ENCODE assay signal across 30 mouse cellular contexts in the genomic region with DNA sequence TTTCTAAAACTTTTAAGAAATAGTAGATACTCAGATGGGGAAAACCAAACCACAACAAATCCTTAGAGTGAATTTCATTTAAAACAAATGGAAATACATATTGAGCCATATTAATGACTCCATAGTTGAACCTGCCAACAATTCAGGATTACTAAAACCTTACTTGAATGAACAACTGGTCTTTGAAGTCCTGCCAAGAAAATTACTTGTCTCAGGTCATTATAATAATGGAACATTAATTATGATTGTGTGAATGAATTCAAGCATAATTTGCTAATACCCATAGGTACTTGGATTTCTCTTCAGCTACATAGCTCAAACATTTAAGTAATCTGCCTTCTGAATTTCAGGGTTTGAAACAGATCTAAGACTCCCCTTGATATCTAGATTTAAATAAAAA.
DNase-seq lines count a peak whose midpoint lies in the region; ATAC-seq and TF ChIP-seq lines count a peak whose summit lies in the region.
"Had no signal": no experiment of that assay in that cellular context is flagged by ENCODE, and none has a peak within 500 bp of the region (broad histone marks: within the 10 kb centered on the region; RNA-seq: fewer than 3 reads in every experiment).

No protein-coding gene starts in this region.

- H3K36me3 ChIP-seq in forebrain, embryonic 14.5 days (ENCODE audit: control insufficient read depth, insufficient read depth, low read length) = no peaks in the 10 kb centered on the region
- H3K36me3 ChIP-seq in forebrain, embryonic 12.5 days (replicated peaks) = no peaks in the 10 kb centered on the region
- H3K36me3 ChIP-seq in midbrain, postnatal 0 days (ENCODE audit: insufficient read depth, low read length) = no peaks in the 10 kb centered on the region
- no peaks in the 10 kb centered on the region for H3K36me3 ChIP-seq in midbrain, embryonic 10.5 days
- H3K36me3 ChIP-seq: embryonic facial prominence, embryonic 12.5 days; forebrain, embryonic 10.5 days; forebrain, embryonic 15.5 days; G1E; heart, embryonic 12.5 days; heart, embryonic 15.5 days; hindbrain, embryonic 12.5 days; hindbrain, embryonic 15.5 days; intestine, embryonic 15.5 days had no signal

- H3K4me1 ChIP-seq in forebrain, embryonic 14.5 days (ENCODE audit: control insufficient read depth, insufficient read depth, low read length) = no peaks in the 10 kb centered on the region
- H3K4me1 ChIP-seq in forebrain, embryonic 12.5 days = no peaks in the 10 kb centered on the region
- no peaks in the 10 kb centered on the region for H3K4me1 ChIP-seq in midbrain, postnatal 0 days (ENCODE audit: insufficient read depth, low read length)
- H3K4me1 ChIP-seq in midbrain, embryonic 10.5 days = no peaks in the 10 kb centered on the region
- H3K4me1 ChIP-seq: embryonic facial prominence, embryonic 12.5 days; forebrain, embryonic 10.5 days; forebrain, embryonic 15.5 days; heart, embryonic 12.5 days; heart, embryonic 15.5 days; hindbrain, embryonic 12.5 days; hindbrain, embryonic 15.5 days; intestine, embryonic 15.5 days had no signal

- no peak for ATAC-seq in forebrain, embryonic 14.5 days
- no peak for ATAC-seq in forebrain, embryonic 12.5 days (ENCODE audit: low FRiP score)
- ATAC-seq in midbrain, postnatal 0 days (ENCODE audit: low FRiP score) = no peak
- ATAC-seq: forebrain, embryonic 15.5 days; intestine, embryonic 15.5 days had no signal

- H3K9me3 ChIP-seq in forebrain, embryonic 14.5 days (replicated peaks; ENCODE audit: control insufficient read depth, low read length) = no peaks in the 10 kb centered on the region
- H3K9me3 ChIP-seq in forebrain, embryonic 12.5 days = no peaks in the 10 kb centered on the region
- H3K9me3 ChIP-seq in midbrain, postnatal 0 days (ENCODE audit: low read length) = no peaks in the 10 kb centered on the region
- no peaks in the 10 kb centered on the region for H3K9me3 ChIP-seq in midbrain, embryonic 10.5 days (replicated peaks)
- H3K9me3 ChIP-seq: embryonic facial prominence, embryonic 12.5 days; forebrain, embryonic 10.5 days; forebrain, embryonic 15.5 days; G1E; heart, embryonic 12.5 days; heart, embryonic 15.5 days; hindbrain, embryonic 12.5 days; hindbrain, embryonic 15.5 days; intestine, embryonic 15.5 days had no signal

- no peak overlapping the region for H3K27ac ChIP-seq in forebrain, embryonic 14.5 days (ENCODE audit: low read depth, low read length)
- H3K27ac ChIP-seq in forebrain, embryonic 12.5 days = no peak overlapping the region
- H3K27ac ChIP-seq in midbrain, postnatal 0 days (ENCODE audit: low read depth, low read length) = no peak overlapping the region
- no peak overlapping the region for H3K27ac ChIP-seq in midbrain, embryonic 10.5 days (replicated peaks)
- H3K27ac ChIP-seq: embryonic facial prominence, embryonic 12.5 days; forebrain, embryonic 10.5 days; forebrain, embryonic 15.5 days; heart, embryonic 15.5 days; hindbrain, embryonic 12.5 days; hindbrain, embryonic 15.5 days; intestine, embryonic 15.5 days had no signal

- peak; percentile 21 for DNase-seq in forebrain, embryonic 14.5 days (ENCODE audit: low spot score)
- peak; percentile 24 for DNase-seq in midbrain, postnatal 0 days (ENCODE audit: low spot score)
- DNase-seq in midbrain, embryonic 10.5 days (ENCODE audit: low spot score) = no peak
- DNase-seq in gonadal fat pad, adult 2 months (ENCODE audit: low read depth) = peak; percentile 71
- DNase-seq in heart, postnatal 25 days (ENCODE audit: low spot score) = no peak
- no peak for DNase-seq in lung, postnatal 4 days
- DNase-seq: adrenal gland, adult 2 months; adrenal gland, postnatal 14 days; B cell, adult 2 months; cerebellum, adult 11-12 months; cerebellum, adult 8-10 months; cerebellum, postnatal 14 days; gastrocnemius, postnatal 10 days; gastrocnemius, postnatal 36 days; heart, adult 11 months; heart, postnatal 10 days; heart, postnatal 4 days; kidney, adult 11 months had no signal

- no peak for TF ChIP-seq CTCF in midbrain, postnatal 0 days (IDR thresholded peaks at IDR 0.05)

- H3K27me3 ChIP-seq in forebrain, embryonic 14.5 days (replicated peaks; ENCODE audit: control insufficient read depth, insufficient read depth, low read length) = no peaks in the 10 kb centered on the region
- no peaks in the 10 kb centered on the region for H3K27me3 ChIP-seq in forebrain, embryonic 12.5 days
- no peaks in the 10 kb centered on the region for H3K27me3 ChIP-seq in midbrain, postnatal 0 days (ENCODE audit: insufficient read depth, low read length)
- no peaks in the 10 kb centered on the region for H3K27me3 ChIP-seq in midbrain, embryonic 10.5 days (ENCODE audit: low read depth, poor library complexity, severe bottlenecking)
- H3K27me3 ChIP-seq: CH12.LX; embryonic facial prominence, embryonic 12.5 days; forebrain, embryonic 15.5 days; heart, embryonic 12.5 days; heart, embryonic 15.5 days; hindbrain, embryonic 12.5 days; hindbrain, embryonic 15.5 days; intestine, embryonic 15.5 days had no signal

- intact Hi-C loops in heart, postnatal 25 days (cut with DNase I) = no loop called here

- H3K9ac ChIP-seq in forebrain, embryonic 14.5 days (ENCODE audit: low read length) = no peak overlapping the region
- no peak overlapping the region for H3K9ac ChIP-seq in forebrain, embryonic 12.5 days
- no peak overlapping the region for H3K9ac ChIP-seq in midbrain, postnatal 0 days (replicated peaks; ENCODE audit: low read length, poor library complexity, severe bottlenecking)
- H3K9ac ChIP-seq: embryonic facial prominence, embryonic 12.5 days; forebrain, embryonic 15.5 days; heart, embryonic 12.5 days; heart, embryonic 15.5 days; hindbrain, embryonic 12.5 days; hindbrain, embryonic 15.5 days; intestine, embryonic 15.5 days had no signal

- H3K4me2 ChIP-seq in forebrain, embryonic 14.5 days (ENCODE audit: low read length) = no peak overlapping the region
- H3K4me2 ChIP-seq in forebrain, embryonic 12.5 days = no peak overlapping the region
- no peak overlapping the region for H3K4me2 ChIP-seq in midbrain, postnatal 0 days (ENCODE audit: low read depth, low read length, poor library complexity, severe bottlenecking)
- H3K4me2 ChIP-seq: embryonic facial prominence, embryonic 12.5 days; forebrain, embryonic 15.5 days; heart, embryonic 12.5 days; heart, embryonic 15.5 days; hindbrain, embryonic 12.5 days; hindbrain, embryonic 15.5 days; intestine, embryonic 15.5 days had no signal

- no peak overlapping the region for H3K4me3 ChIP-seq in forebrain, embryonic 14.5 days (ENCODE audit: low read depth, low read length)
- H3K4me3 ChIP-seq in forebrain, embryonic 12.5 days (replicated peaks) = no peak overlapping the region
- no peak overlapping the region for H3K4me3 ChIP-seq in midbrain, postnatal 0 days (ENCODE audit: low read depth, low read length)
- H3K4me3 ChIP-seq in midbrain, embryonic 10.5 days = no peak overlapping the region
- H3K4me3 ChIP-seq: embryonic facial prominence, embryonic 12.5 days; erythroblast, embryonic 14.5 days; forebrain, embryonic 10.5 days; forebrain, embryonic 15.5 days; heart, embryonic 12.5 days; heart, embryonic 15.5 days; hindbrain, embryonic 12.5 days; hindbrain, embryonic 15.5 days; intestine, embryonic 15.5 days had no signal

Comparison
In these comparisons a context has a peak if more than half of its experiments do, and no peak if none do; other contexts are left out.
1. DNase-seq: peak in forebrain, embryonic 14.5 days (single experiment), midbrain, postnatal 0 days (single experiment) and gonadal fat pad, adult 2 months (single experiment); none in midbrain, embryonic 10.5 days (single experiment), heart, postnatal 25 days (single experiment) and lung, postnatal 4 days (0 of 2).